Mouse (Mus musculus) stomach, postnatal 0 days (tissue): ENCODE data around the gene Gm8374.
"Not testable (repeated sequence)": the region's sequence is repeated elsewhere in the genome, so short reads cannot be mapped to it uniquely, and the experiment has no call there.

Experiments
- CTCF ChIP-seq: IDR thresholded peaks from 2 replicates; pipeline ENCODE4 v1.5.1; 2016; ENCODE audit warnings: antibody characterized with exemption, low read depth, mild to moderate bottlenecking, moderate library complexity
- EP300 ChIP-seq: optimal IDR thresholded peaks from 2 replicates; pipeline ENCODE3; 2016; ENCODE audit warnings: antibody characterized with exemption

GRCm38 (mm10) chr14:7365034-7365433 lies at the start of gene Gm8374:
- TF ChIP-seq CTCF, EP300: not testable (repeated sequence)
